Mouse (Mus musculus) large intestine, adult 2 months (tissue): Measurements from ENCODE around the gene Gm37240. TPM values are rescaled to one million over a fixed set of nuclear protein-coding genes. Genes with fewer than 3 reads are reported as not detected.
"Not testable (repeated sequence)": the region's sequence is repeated elsewhere in the genome, so short reads cannot be mapped to it uniquely, and the experiment has no call there.

Source experiments
- DNase-seq: peaks from one replicate; pipeline ENCODE4 v3.0.0-alpha.2; 2012; ENCODE audit warnings: low read depth, low spot score
- WGBS: fragments of 180-500 bp; shearing (Covaris S2); methylation state at CpG from one replicate; pipeline ENCODE4 v1.1.7; 2018; 5-methylcytosine and 5-hydroxymethylcytosine counted together
- polyA plus RNA-seq: library from polyadenylated mRNA; depleted of rRNA; stranded (reverse); fragments of >200 nt; gene quantifications from 2 replicates; pipeline ENCODE4 v1.2.3, GENCODE M21; 2012; rRNA removed

The Gm37240 gene
- polyA plus RNA-seq = 3.7 and 18.9 TPM in 2 replicates

DNA sequence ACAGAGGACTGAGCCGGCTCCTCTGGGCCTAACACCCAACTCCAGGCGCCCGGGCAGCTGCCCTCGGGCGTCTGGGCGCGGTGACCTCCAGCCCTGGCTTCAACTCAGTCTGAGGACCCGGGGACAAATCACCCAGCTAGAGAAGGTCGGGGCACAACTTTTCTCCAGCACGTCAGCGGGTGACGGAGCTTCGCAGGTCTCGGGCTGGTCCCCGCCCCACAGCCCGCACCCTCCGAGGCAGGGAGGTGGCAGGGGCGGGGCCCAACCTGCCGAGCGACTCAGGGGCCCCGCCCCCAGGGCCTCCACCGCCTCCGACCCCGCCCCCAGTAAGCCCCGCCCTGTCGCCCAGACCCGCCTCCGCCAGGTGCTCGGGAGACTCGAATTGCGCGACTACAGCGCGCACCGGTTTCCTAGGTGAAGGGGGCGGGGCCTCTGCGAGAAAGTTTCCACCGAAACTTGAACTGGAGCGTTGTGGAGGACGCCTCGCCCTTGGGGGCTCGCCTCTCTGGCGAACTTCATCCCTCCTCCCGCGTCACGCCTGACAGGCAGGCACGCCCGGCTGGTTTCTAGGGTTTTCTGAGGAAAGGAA lies at the start of gene Gm37240, which contains the start of gene Glt28d2:
Gm37240 (minus strand) TSS at position 280 of the 589 bp plus-strand sequence.
Glt28d2 (minus strand) TSS at position 278 of the 589 bp plus-strand sequence.
- WGBS = under 1% methylated on average over 48 of the region's 48 CpGs
- DNase-seq = peak; percentile 81

DNA sequence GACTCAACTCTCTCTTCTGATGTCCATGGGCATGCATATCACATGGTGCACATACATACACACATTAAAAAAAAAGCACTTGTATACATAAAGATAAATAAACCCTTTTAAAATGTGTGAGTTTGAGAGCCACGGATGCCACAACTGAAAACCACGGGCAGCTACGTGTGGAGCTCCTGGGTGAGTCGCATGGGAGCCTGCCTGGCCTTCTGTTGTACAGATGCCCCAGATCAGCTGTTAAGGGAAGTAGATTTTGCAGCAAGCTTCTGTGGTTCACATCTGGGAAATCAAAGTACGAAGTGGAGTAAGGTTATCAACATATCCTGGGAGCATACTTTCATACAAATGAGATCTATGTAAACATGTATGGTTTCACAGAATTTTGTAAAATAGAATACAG lies 46.3 kb upstream of the Gm37240 start:
- whole genome bisulfite sequencing = 90% methylated on average over 5 of the region's 5 CpGs

DNA sequence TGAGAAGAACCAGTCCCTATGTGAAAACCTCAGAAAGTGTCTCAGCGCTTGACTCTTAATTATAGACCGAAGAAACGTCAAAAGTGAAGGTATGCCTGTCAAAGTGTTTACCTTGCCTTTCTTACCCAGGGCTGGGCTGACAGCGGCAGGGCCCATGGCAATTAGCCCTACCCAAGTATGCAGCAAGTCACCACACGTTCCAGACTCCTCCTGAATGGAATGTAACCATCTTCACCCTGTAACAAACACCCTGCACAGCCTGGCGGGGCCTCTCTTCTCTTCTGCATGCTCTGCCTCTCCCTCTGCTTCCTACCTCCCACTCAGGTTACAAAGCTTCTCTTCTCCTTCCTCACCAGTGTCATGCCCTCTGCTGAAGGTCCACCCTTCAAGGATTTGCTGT lies 44.5 kb upstream of the Gm37240 start:
- WGBS = 52% methylated on average over 6 of the region's 6 CpGs
- no peak for DNase-seq

More for the DNA sequence above, 46.3 kb upstream of the Gm37240 start:
- DNase-seq = no peak

DNA sequence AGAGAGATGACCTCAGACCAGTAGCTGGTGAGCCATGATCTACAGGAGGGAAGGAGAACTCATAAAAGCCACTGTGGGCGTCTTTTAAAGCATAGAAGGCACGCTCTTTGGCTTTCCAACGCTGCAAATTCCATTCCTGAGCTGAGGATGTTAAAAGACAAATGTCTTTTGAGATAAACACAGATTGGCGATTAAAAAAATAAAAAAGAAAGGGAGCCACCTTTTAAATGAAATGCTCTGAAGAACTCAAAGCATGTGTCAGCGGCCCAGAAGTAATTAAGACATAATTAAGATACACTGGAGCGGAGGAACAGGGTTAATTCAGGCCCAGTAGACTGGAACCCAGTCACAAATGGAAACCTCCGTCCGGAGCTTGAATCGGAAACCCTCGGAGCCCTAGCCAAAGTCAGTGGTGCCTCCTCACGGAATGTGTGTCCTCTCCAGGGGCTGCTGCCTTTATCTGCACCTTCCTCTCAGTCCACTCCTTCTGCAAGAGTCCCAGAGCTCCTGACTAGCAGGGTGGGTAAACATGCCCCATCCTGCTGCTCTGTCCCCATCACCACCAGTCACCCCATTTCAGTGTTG lies 43.4 kb upstream of the Gm37240 start:
- WGBS = 88% methylated on average over 11 of the region's 11 CpGs
- no peak for DNase-seq

DNA sequence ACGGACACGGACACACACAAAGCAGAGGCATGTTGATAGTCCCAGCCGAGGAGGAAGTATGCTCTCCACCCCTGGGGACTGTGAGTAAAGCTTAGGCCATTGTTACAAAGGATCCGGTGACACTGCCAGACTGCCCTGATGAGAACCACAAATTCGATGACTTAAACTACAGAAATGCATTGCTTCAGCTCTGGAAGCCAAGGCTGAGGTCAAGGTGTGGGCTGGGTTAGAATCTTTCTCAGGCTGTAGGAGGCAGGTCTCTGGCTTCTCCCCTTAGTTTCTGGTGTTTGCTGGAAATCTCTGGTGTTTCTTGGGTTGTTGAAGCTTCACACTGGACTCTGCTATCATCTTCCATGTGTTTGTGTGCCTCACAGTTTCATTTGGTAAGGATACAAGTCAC lies 42.4 kb upstream of the Gm37240 start:
- 81% methylated on average over 5 of the region's 5 CpGs for WGBS
- DNase-seq = no peak

DNA sequence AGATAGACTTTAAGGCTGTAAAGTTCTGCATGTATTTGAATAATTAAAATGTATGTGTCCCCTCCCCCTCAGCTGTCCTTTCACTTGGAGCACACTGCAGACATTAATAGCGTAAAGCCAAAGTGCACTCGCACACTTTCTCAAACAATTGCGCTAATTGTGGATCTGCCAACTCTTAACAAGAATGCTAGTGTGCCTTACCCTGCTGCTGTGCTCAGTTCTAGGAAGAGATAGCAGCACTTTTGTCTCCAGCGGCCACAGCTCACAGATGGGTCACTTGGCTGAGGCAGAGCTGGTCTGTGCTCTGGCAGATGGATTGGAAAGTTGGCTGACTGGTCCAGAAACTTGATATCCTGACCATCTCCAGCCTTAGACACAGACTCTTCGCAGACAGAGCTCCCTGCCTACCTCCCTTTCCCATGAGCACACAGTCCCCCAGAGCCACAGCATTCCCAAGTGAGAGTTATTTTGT lies 40.9 kb upstream of the Gm37240 start:
- 78% methylated on average over 5 of the region's 5 CpGs for WGBS
- no peak for DNase-seq

DNA sequence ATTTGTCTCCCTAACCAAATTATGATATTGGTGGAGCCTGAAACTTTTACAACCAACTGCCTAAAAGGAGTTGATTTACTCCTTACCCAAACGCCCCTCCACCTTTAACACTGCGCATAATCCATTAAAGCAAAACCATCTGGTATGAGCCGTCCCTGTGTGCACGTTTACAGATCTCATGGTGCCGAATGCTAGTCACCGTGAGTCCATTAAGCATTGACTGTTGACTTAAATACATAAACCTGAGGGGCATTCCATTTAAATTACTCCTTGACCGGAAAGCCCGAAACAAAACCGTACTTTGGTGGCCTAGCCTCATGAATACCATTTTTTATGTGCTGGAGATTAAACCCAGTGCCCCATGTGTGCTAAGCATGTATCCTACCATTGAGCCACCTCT lies 40.0 kb upstream of the Gm37240 start:
- 84% methylated on average over 9 of the region's 9 CpGs for WGBS

DNA sequence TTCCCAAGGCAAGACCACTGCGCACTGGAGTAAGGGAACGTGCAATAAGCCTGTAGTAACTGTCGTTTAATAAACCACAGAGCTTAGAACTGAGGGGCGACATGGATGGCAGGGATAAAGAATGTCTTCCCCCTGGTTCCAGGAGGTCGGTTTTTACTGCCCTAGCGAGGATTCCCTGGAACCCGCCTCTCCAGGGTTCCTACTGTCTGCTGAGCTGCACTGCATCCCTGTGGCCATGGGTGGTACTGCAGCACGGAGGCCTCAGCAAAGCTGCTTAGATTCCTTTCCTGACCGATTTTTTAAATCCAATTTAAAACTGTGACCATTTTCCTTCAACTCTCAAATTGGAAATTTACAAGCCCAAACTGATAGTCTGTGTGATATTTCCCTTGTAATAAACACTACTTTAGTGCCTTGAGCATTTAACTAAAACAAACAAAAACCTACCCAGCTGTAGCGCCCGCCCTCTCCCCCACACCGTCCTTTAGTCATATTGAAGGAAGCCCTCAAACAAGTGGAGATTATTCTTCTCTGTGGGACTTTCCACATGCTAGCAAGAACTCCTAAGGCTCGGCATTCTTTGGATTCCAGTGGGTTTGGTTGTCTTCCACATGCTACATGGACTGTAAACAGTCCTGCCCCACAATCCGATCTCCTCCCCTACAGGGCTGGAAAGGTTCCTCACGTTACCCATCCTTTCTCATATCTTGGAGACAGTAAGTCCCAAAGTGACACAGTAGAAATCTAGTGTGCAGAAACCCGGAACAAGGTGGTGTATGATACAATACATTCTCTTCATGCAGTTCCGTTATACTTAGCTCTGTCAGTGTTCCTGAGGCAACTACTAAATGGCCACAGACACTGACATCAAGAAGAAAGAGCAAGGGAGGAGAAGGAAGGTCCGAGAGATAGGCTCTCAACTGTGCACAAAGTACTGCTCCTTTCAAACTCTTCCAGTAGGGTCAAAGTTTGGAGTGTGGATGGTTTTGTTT lies 36.9 kb upstream of the Gm37240 start:
- peak; percentile 24 for DNase-seq
- WGBS = 33% methylated on average over 18 of the region's 18 CpGs

More for the DNA sequence above, 40.0 kb upstream of the Gm37240 start:
- no peak for DNase-seq

DNA sequence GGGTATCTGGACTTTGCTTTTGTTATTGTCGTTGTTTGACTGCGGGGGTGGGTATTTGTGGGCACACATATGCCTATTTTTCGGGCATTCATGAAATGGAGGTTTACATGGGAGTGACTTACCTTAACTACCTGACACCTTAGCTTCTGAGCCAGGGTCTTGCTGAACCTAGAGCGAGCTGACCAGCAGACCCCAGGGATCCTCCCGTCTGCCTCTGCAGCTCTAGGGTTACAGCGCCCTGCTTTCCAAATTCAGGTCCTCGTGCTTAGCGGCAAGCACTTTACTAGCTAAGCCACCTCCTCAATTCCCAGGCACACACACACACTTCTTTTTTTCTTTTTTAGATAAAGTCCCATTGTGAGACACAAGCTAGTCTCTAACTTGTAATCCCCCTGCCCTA lies 36.0 kb upstream of the Gm37240 start:
- no peak for DNase-seq
- WGBS = 79% methylated on average over 8 of the region's 8 CpGs

DNA sequence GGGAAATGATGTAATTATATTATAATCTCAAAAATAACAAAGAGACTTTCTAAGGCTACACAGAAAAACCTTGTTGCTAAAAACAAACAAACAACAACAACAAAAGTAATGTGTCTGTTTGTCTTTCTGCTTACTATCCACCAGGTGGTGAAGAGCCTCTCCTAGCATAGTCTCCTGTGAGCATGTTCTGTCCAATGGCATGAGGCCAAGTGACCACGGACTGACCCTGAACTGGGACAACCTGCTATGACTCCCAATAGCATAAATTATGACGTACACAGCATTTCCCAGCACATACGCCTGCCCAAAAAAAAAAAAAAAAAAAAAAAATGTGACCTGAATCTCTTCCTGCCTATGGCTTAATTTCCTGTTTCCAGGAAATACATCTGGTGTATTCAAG lies 35.0 kb upstream of the Gm37240 start:
- WGBS = 38% methylated on average over 3 of the region's 3 CpGs

DNA sequence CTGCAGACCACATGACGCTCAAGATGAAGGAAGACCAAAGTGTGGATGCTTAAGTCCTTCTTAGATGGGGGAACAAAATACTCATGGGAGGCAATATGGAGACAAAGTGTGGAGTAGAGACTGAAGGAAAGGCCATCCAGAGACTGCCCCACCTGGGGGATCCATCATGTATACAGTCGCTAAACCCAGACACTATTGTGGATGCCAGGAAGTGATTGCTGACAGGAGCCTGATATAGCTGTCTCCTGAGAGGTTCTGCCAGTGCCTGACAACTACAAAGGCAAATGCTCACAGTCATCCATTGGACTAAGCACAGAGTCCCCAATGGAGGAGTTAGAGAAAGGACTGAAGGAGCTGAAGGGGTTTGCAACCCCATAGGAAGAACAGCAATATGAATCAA lies 33.4 kb upstream of the Gm37240 start:
- WGBS = 96% methylated on average over 2 of the region's 2 CpGs
- not testable (repeated sequence) for DNase-seq

More for the DNA sequence above, 35.0 kb upstream of the Gm37240 start:
- DNase-seq = no peak

DNA sequence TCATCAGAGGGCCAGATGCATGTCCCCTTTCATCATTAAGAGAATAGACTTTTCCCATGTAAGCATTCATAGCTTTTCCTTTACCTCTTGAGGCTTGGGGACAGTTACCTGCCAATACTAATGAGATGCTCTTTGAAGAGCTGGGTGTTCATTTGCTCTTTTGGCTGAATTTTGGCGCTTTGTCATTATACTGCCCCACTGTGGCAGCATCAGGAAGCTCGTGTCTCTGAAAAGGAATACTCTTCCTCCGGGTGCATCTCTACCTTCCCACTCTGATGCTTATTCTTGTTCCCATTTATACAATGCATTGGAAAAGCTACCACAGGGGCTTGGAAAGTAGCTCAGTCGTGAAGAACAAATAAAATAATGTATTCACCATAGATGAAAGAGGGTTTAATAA lies 30.3 kb upstream of the Gm37240 start:
- peak; percentile 14 for DNase-seq
- 9% methylated on average over 4 of the region's 4 CpGs for WGBS

DNA sequence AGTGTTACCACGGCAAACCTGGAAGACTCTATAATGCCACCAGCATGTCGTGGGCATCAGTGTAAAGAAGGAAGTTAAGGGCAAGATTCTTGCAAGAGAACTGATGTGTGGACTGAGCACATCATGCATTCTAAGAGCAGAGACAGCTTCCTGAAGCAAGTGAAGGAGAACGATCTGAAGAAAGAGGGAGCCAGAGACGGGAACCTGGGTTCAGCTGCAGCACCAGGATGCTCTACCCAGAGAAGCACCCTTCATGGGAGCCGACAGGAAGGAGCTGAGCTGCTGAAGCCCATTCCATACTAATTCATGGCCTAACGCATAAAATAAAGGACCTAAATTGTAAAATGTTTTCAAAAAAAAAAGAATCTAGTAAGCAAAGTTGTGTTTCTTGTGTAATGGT lies 27.5 kb upstream of the Gm37240 start:
- no peak for DNase-seq
- 89% methylated on average over 6 of the region's 6 CpGs for WGBS

DNA sequence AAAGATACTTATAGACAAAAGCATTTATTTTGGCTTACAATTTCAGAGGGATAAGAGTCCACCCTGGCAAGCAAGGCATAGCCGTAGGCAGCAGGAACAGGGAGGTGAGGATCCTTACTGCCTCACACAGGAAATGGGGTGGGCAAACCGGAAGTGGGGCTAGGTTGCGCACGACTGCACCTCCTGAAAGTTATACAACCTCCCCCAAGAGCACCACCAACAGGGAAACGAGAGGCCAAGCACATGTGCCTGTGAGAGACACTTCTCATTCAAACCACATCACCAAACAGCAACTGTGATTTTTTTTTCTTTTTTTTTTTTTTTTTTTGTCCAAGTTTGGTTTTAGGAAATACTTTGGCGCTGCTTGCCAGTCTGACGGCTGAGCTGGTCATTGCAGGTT lies 19.8 kb upstream of the Gm37240 start:
- WGBS = 75% methylated on average over 7 of the region's 7 CpGs
- DNase-seq = no peak

DNA sequence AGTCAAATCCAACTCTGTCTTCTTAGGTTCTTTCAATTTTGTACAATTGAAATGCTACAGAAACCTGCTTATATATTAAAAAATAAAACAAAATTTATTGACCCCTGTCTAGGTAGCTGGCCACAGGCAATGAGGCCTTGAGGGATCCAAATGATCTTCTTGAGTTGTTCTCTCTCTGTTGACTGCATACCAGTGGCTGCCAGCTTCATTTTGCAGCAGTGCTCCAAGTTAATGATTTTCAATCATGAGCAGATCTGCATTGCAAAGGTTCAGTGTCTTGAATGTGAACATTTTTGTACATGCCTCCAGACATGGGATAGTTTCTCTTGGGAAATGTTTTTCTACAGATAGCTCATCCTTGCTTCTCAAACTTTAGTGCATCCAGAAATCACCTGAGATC lies 17.1 kb upstream of the Gm37240 start:
- no peak for DNase-seq

DNA sequence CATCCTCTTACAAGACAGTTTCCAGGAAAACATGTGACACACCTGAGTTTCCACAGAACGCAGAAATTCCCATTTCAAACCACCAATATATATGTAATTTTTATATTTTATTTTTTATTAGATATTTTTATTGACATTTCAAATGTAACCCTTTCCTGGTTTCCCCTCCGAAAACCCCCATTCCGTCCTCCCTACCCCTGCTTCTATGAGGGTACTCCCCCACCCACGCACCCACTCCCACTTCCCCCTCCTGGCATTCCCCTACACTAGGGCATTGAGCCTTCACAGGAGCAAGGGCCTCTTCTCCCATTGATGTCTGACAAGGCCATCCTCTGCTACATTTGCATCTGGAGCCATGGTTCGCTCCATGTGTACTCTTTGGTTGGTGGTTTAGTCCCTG lies 7.7 kb upstream of the Gm37240 start:
- no peak for DNase-seq
- WGBS = 91% methylated on average over 5 of the region's 5 CpGs

DNA sequence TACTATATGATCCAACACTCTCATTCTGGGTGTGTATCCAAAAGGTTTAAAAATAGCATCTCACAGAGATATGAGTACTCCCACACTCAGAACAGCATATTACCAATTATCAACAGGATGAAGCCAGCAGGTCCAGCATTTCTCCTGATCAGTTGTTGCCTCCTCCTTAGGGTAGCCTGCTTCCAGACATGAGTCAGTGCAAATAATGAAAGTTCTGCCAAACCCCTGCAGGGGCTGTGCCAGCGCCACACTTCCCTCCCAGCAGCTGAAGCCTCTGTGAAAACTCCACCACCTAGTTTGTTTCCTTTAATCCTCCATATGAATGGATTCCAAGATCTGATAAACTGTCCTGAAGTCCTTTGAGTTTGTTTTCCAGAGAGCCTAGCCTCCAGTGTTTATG lies 4.3 kb upstream of the Gm37240 start:
- DNase-seq = no peak
- WGBS = 60% methylated on average over 1 of the region's 1 CpGs

DNA sequence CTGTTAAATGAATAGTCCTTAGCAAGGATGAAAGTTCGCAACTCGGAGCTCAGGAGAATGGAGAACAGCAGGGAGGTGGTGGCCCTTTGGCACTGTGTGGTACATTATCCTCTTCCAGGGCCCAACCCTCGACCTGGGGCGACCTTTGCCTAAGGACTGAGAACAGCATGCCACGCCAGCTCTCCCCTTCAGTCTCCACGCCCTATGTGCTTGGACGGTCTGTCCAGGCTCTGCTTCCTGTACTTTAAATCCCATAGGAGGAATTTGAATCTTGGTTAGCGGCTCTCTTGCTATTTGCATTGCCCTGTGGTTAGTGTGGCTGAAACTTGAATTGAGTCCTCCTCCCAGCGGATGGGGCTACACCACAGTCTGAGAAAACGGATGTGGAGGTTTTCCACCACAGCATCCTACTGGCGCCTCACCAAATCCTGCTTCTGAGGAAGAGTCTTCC lies 928 bp upstream of the Gm37240 start:
- peak; percentile 64 for DNase-seq
- 16% methylated on average over 11 of the region's 11 CpGs for WGBS

DNA sequence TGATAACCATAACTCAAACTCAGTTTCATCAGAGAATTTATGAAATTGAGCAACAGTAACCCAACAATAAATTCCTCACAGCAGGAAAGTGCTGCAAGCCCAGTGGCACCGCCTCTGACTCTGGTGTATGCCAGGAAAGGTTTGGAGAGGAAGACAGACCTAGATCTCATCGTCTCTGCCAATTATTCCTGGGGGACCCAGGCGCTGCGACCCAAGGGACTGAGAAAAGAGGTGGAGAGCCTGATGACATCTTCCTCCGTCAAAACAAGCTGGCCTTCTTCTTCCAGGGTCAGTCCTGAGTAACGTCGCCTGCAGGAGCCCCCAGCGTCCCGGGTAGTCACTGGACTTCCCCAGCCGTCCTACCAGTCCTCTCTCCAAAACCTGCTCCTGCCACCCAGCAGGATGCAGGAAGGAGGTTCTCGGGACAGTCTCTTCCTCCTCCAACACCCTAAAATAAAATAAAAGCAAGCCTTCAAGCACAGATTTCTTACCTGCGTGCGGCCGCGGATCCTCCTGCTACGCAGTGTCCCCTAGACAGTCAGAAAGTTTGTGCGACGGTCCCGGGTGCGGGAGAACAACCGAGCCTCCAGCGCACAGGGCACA lies 581 bp downstream of the Gm37240 start:
- DNase-seq = no peak
- 4% methylated on average over 22 of the region's 22 CpGs for WGBS

DNA sequence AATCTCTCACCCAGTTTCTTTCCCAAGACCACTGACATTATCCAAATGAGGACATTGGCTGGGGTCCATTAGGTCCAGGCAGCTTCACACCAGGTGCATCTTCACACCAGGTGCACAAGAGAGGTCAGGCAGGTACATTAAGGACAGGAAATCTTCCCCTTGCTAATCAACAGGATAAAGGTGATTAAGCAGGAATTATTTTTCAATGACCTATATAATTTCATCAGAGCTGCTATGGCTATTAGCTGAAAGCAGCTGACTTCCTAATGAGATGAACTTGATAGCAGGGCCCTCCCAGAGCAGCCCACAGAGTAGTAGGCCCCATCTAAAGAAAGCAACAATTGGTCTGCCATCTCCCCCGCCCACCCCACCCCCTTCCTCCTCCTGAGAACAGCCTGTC lies 1.4 kb downstream of the Gm37240 start:
- DNase-seq = no peak
- 67% methylated on average over 1 of the region's 1 CpGs for WGBS
